Comparison of ENCODE assay signal across 21 mouse cellular contexts in genomic region chr7:99146906-99147305, GRCm38 (mm10). TPM values are rescaled to one million over a fixed set of nuclear protein-coding genes. Genes with fewer than 3 reads are reported as not detected.
DNase-seq lines count a peak whose midpoint lies in the region; ATAC-seq lines count a peak whose summit lies in the region.
"Had no signal": no experiment of that assay in that cellular context is flagged by ENCODE, and none has a peak within 500 bp of the region (broad histone marks: within the 10 kb centered on the region; RNA-seq: fewer than 3 reads in every experiment).

No protein-coding gene starts in this region.

- no peaks in the 10 kb centered on the region for H3K9me3 ChIP-seq in liver, embryonic 15.5 days (replicated peaks)
- H3K9me3 ChIP-seq: embryonic facial prominence, embryonic 10.5 days; forebrain, embryonic 13.5 days; heart, embryonic 12.5 days; liver, embryonic 13.5 days had no signal

- DNase-seq in spleen, adult 18-20 months, result peak; percentile 28 to 35
- DNase-seq in spleen, postnatal 14 days (ENCODE audit: low spot score in 2 of 2), result no peak
- peak; percentile 44 for DNase-seq in thymus, postnatal 25 days
- DNase-seq in heart, postnatal 14 days, result no peak
- no peak for DNase-seq in cerebellum, adult 18-20 months
- DNase-seq in kidney, postnatal 36 days, result no peak
- DNase-seq: cerebellum, postnatal 36 days; gastrocnemius, postnatal 14 days; heart, postnatal 36 days; kidney, adult 11 months; layer of hippocampus, postnatal 36 days; liver, embryonic 13.5 days; lung, postnatal 14 days; retina, postnatal 1 day had no signal

- no peak overlapping the region for H3K4me2 ChIP-seq in liver, embryonic 15.5 days
- H3K4me2 ChIP-seq: forebrain, embryonic 13.5 days; heart, embryonic 12.5 days; liver, embryonic 13.5 days; midbrain, embryonic 11.5 days had no signal

- no peak overlapping the region for H3K4me3 ChIP-seq in liver, embryonic 15.5 days (replicated peaks)
- H3K4me3 ChIP-seq: embryonic facial prominence, embryonic 10.5 days; forebrain, embryonic 13.5 days; heart, embryonic 12.5 days; liver, embryonic 13.5 days had no signal

- no peaks in the 10 kb centered on the region for H3K36me3 ChIP-seq in liver, embryonic 15.5 days (replicated peaks)
- H3K36me3 ChIP-seq: embryonic facial prominence, embryonic 10.5 days; heart, embryonic 12.5 days; liver, embryonic 13.5 days had no signal

- H3K27ac ChIP-seq in liver, embryonic 15.5 days (replicated peaks), result 0 out of 2 replicates have a peak overlapping the region, but pooled peaks have one; percentile 29
- H3K27ac ChIP-seq: embryonic facial prominence, embryonic 10.5 days; forebrain, embryonic 13.5 days; hindbrain, postnatal 0 days; liver, embryonic 13.5 days had no signal

- H3K9ac ChIP-seq in liver, embryonic 15.5 days, result no peak overlapping the region
- H3K9ac ChIP-seq: forebrain, embryonic 13.5 days; heart, embryonic 12.5 days; liver, embryonic 13.5 days had no signal

- peaks cover 22% of the 10 kb centered on the region for H3K4me1 ChIP-seq in liver, embryonic 15.5 days (replicated peaks)

- ATAC-seq in liver, embryonic 15.5 days (ENCODE audit: insufficient read depth), result no peak
- peak; percentile 45 for ATAC-seq in neutrophil, adult 5-6 weeks (ENCODE audit: extremely low read depth, insufficient number of reproducible peaks, low FRiP score, poor library complexity, severe bottlenecking)
- ATAC-seq: forebrain, embryonic 13.5 days; hindbrain, postnatal 0 days had no signal

- 31% methylated on average over 7 of the region's 7 CpGs for whole genome bisulfite sequencing in liver, embryonic 15.5 days (ENCODE audit: insufficient replicate concordance)

- intact Hi-C loops in heart, postnatal 14 days (cut with DNase I), result no loop called here

- no peaks in the 10 kb centered on the region for H3K27me3 ChIP-seq in liver, embryonic 15.5 days
- H3K27me3 ChIP-seq: forebrain, embryonic 13.5 days; heart, embryonic 12.5 days had no signal

RNA-seq across cellular contexts. Expression of gene Uvrag, which starts 6.0 kb away (rescaled TPM):
- polyA plus RNA-seq in liver, embryonic 15.5 days (2015; fragmentation: Nextera tagmentation; extraction: Ambion mirVana), result 8.3 and 9.7 TPM in 2 replicates
- 90.1 and 93.1 TPM in 2 replicates for total RNA-seq in neutrophil, adult 5-6 weeks (2017)
- total RNA-seq in heart, postnatal 14 days (2021), result 10 to 100 TPM; 28.2 to 28.3 TPM

RNA-seq across cellular contexts. Expression of gene Dgat2, which starts 35.6 kb away (rescaled TPM):
- 137 and 174 TPM in 2 replicates for polyA plus RNA-seq in liver, embryonic 15.5 days (2015; fragmentation: Nextera tagmentation; extraction: Ambion mirVana)
- total RNA-seq in neutrophil, adult 5-6 weeks (2017), result 26.4 and 28.5 TPM in 2 replicates
- total RNA-seq in heart, postnatal 14 days (2021), result 100 to 1,000 TPM; 256 to 300 TPM

Comparison
In these comparisons a context has a peak if more than half of its experiments do, and no peak if none do; other contexts are left out.
1. DNase-seq: peak in spleen, adult 18-20 months (2 of 2) and thymus, postnatal 25 days (single experiment); none in spleen, postnatal 14 days (0 of 2), heart, postnatal 14 days (0 of 2), cerebellum, adult 18-20 months (0 of 2) and kidney, postnatal 36 days (0 of 2).